Mouse (Mus musculus) midbrain, postnatal 0 days (tissue): ENCODE measurements around the gene Zmiz2. TPM values are rescaled to one million over a fixed set of nuclear protein-coding genes. Genes with fewer than 3 reads are reported as not detected.
A peak's percentile ranks its signal among the peaks of the same experiment; 100 is the strongest.

Experiments
- ATAC-seq: fragments of 200-750 bp; cut with Nextera tagmentation; 2 replicates; pipeline ENCODE4 v1.8.0; 2017; ENCODE audit warnings: moderate number of reproducible peaks, mild to moderate bottlenecking, moderate TSS enrichment, moderate library complexity; ENCODE audit not compliant: low FRiP score
- DNase-seq: peaks from one replicate; pipeline ENCODE4 v3.0.0-alpha.2; 2015; ENCODE audit warnings: low spot score
- H3K27ac ChIP-seq: fragments of 300-500 bp; sonication (generic); 2 replicates; pipeline ENCODE4 v1.5.1; 2014; ENCODE audit warnings: low read depth, mild to moderate bottlenecking, low read length, mixed read lengths
- H3K27me3 ChIP-seq: fragments of 300-500 bp; sonication (generic); 2 replicates; pipeline ENCODE4 v1.6.1; 2014; ENCODE audit warnings: low read length, control low read depth, mixed read lengths; ENCODE audit not compliant: insufficient read depth
- H3K36me3 ChIP-seq: fragments of 300-500 bp; sonication (generic); 2 replicates; pipeline ENCODE4 v1.6.1; 2014; ENCODE audit warnings: low read length, control low read depth, mixed read lengths; ENCODE audit not compliant: insufficient read depth
- H3K4me1 ChIP-seq: fragments of 300-500 bp; sonication (generic); 2 replicates; pipeline ENCODE4 v1.6.1; 2014; ENCODE audit warnings: mild to moderate bottlenecking, control low read depth, antibody characterized with exemption, low read length, mixed read lengths; ENCODE audit not compliant: insufficient read depth
- H3K4me2 ChIP-seq: fragments of 300-500 bp; sonication (generic); 2 replicates; pipeline ENCODE4 v1.6.1; 2014; ENCODE audit warnings: low read depth, mild to moderate bottlenecking, low read length, mixed read lengths; ENCODE audit not compliant: poor library complexity, severe bottlenecking
- H3K4me3 ChIP-seq: fragments of 300-500 bp; sonication (generic); 2 replicates; pipeline ENCODE4 v1.5.1; 2014; ENCODE audit warnings: low read depth, mild to moderate bottlenecking, low read length, moderate library complexity
- H3K9ac ChIP-seq: fragments of 300-500 bp; sonication (generic); replicated peaks from 2 replicates; pipeline ENCODE4 v1.6.1; 2014; ENCODE audit warnings: mild to moderate bottlenecking, low read length, moderate library complexity, mixed read lengths; ENCODE audit not compliant: poor library complexity, severe bottlenecking
- H3K9me3 ChIP-seq: fragments of 300-500 bp; sonication (generic); 2 replicates; pipeline ENCODE4 v1.6.1; 2016; ENCODE audit warnings: low read length, control low read depth
- CTCF ChIP-seq: IDR thresholded peaks from 2 replicates; pipeline ENCODE4 v1.5.1; 2016; ENCODE audit warnings: antibody characterized with exemption, mild to moderate bottlenecking
- WGBS: fragments of 180-500 bp; shearing (Covaris S2); extraction: QIAGEN DNeasy Blood & Tissue Kit; methylation state at CpG from one replicate; pipeline ENCODE4 v1.1.7; 2014; 5-methylcytosine and 5-hydroxymethylcytosine counted together
- polyA plus RNA-seq: library from polyadenylated mRNA; unstranded; fragments of >200 nt; fragmentation: Nextera tagmentation; extraction: Ambion mirVana; gene quantifications from 2 replicates; pipeline ENCODE4 v1.2.1, GENCODE M21; 2015
- total RNA-seq: library from RNA; depleted of rRNA; stranded (reverse); fragments of >200 nt; gene quantifications from 2 replicates; pipeline ENCODE4 v1.2.3, GENCODE M21; 2014

Zmiz2 gene
- total and polyA plus RNA-seq, 2 experiments from 2014 or later = 36.0 to 153 TPM

DNA sequence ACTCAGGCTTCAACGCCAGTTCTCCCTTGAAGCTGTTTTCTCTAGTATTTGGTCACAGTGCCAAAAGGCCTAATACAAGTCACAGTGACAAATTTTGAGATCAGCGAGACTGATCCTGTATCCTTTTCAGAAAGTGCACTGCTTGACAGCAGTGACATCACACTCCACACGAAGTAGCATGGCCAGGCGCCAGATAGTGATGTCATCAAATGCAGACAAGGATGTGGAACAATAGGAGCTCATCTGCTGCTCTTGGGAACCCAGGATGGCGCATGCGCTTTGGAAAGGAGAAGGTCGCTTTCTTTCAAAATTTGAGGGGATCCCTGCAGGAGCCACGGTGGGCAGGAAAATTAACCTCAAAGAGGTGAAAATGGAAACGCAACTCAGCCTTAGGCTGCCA, 16.1 kb upstream of the Zmiz2 start:
- H3K9me3 ChIP-seq = no peaks in the 10 kb centered on the region
- H3K9ac ChIP-seq = no peak overlapping the region
- H3K36me3 ChIP-seq = no peaks in the 10 kb centered on the region
- ATAC-seq = no peak
- H3K27me3 ChIP-seq = no peaks in the 10 kb centered on the region
- no peak for DNase-seq
- no peak overlapping the region for H3K4me3 ChIP-seq
- 88% methylated on average over 9 of the region's 9 CpGs for WGBS
- no peak overlapping the region for H3K4me2 ChIP-seq
- no peak overlapping the region for H3K27ac ChIP-seq
- TF ChIP-seq CTCF = no peak
- no peaks in the 10 kb centered on the region for H3K4me1 ChIP-seq

DNA sequence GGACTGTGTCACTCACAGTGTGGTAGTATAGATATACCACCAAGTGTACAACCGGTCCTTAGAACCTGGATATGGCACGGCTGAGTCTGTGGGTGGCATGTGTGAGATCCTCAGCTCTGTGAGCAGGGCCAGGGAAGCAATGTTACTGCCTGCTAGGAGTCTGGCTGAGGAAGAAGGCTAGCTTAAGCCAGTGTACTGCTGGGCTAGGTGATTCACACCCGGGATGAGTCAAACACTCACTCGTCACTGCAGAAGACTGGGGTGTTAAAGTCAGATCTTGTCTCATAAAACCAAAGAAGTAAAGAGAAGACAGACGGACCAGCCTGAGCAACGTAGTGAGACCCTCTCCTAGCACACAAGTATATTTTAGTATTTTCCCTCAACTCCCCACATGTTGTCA, 8.0 kb upstream of the Zmiz2 start:
- no peak overlapping the region for H3K9ac ChIP-seq
- H3K27me3 ChIP-seq = no peaks in the 10 kb centered on the region
- H3K4me3 ChIP-seq = no peak overlapping the region
- ATAC-seq (no peak), DNase-seq (no peak)
- no peak for TF ChIP-seq CTCF
- no peak overlapping the region for H3K27ac ChIP-seq
- no peak overlapping the region for H3K4me2 ChIP-seq
- H3K4me1 ChIP-seq = no peaks in the 10 kb centered on the region
- WGBS = 86% methylated on average over 6 of the region's 6 CpGs
- H3K36me3 ChIP-seq = no peaks in the 10 kb centered on the region
- no peaks in the 10 kb centered on the region for H3K9me3 ChIP-seq

DNA sequence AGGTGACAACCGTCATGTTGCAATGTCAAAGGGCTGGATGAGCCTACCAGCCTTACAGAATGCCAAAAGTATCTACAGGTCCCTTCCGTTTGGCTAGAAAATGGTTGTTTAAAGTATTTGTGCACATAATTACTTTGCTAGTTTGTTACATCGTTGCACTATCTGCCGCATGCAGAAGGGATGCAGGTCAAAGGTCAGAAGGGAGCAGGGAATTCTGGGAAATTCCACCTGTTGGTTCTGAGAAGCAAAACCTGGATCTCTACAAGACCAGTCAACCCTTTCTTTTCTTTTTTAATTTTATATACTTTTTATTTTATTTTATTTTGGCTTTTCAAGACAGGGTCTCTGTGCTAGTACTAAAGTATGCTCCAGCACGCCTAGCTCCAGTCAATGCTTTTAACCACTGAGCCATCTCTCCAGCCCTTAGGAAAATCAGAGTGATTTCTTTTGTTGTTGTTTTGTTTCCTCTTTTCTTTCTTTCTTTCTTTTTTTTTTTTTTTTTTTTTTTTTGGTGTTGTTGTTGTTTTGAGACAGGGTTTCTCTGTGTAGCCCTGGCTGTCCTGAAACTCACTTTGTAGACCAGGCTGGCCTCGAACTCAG, 648 bp upstream of the Zmiz2 start:
- ATAC-seq (no peak), DNase-seq (no peak)
- 90% methylated on average over 6 of the region's 6 CpGs for WGBS
- Histone ChIP-seq H3K9ac (peak overlapping the region; percentile 89; the same call in 1 of the 2 replicates), H3K27me3 (no peaks in the 10 kb centered on the region), H3K27ac (peak overlapping the region; percentile 83; the same call in 1 of the 2 replicates), H3K4me3 (peak overlapping the region; percentile 89), H3K4me2 (peak overlapping the region; percentile 75), H3K9me3 (no peaks in the 10 kb centered on the region), H3K4me1 (peaks cover 11% of the 10 kb centered on the region; the same call in 1 of the 2 replicates), H3K36me3 (0 out of 2 replicates have a peak, but pooled peaks cover 2% of the 10 kb centered on the region)
- no peak for TF ChIP-seq CTCF

DNA sequence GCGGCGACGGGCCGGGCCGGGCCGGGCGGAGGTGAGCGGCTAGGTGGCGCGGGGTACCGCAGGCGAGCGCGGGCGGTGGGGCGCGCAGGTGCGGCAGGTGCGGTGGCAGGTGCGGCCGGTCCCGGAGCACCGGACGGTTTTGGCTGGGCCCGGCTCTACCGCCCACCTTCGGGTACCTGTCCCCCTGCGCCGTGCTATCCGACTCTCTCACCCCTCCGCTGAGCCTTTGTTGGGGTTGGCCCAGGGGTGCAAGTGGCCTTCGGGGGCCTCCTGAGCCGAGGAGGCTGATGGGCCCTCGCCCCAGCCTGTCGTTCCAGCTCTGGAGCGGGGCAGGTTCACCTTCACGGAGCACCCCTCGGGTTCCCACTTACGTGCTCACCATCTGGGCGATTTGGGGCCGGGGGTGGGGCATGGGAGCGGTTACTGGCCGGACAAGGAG, 628 bp downstream of the Zmiz2 start:
- DNase-seq (no peak), ATAC-seq (no peak; the same call in none of the 2 replicates)
- WGBS = 1% methylated on average over 21 of the region's 43 CpGs

DNA sequence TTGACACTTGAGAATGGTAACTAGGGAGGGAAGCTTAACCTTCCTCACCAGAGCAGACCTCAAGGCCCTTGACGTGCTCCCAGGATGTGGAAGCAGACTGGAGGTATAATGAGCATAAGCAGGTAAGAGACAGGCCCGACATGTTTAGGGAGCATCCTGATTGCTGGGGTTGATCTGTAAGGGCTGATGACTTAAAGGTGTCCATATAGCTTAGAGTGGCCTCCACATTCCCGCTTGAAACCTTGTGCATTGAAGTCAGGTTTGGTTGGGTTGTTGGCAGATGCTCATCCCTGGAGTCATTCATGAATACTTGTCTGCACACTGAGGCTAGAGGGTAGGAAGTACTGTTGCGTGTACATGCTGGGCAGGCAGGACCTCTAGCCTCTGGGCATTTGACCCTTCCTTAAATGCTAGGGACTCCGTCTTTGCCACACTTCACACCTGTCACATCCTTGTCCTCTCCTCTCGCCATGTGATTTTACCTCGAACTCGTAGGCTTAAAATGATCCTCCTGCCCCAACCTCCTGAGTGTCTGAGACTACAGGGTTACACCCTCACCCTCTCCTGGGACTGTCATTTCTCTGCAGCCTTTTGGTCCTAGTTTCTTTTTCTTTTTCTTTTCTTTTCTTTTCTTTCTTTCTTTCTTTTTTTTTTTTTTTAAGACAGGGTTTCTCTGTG, 1.6 kb downstream of the Zmiz2 start:
- no peak for DNase-seq

More for the DNA sequence above, 628 bp downstream of the Zmiz2 start:
- peaks cover 11% of the 10 kb centered on the region; the same call in 1 of the 2 replicates for H3K4me1 ChIP-seq
- no peak for TF ChIP-seq CTCF
- H3K27ac ChIP-seq = peak overlapping the region; percentile 83
- peak overlapping the region; percentile 89 for H3K9ac ChIP-seq
- H3K27me3 ChIP-seq = no peaks in the 10 kb centered on the region
- H3K36me3 ChIP-seq = peaks cover 5% of the 10 kb centered on the region; the same call in 1 of the 2 replicates
- peak overlapping the region; percentile 89 for H3K4me3 ChIP-seq
- H3K9me3 ChIP-seq = no peaks in the 10 kb centered on the region
- H3K4me2 ChIP-seq = peak overlapping the region; percentile 75

More for the DNA sequence above, 1.6 kb downstream of the Zmiz2 start:
- TF ChIP-seq CTCF = no peak
- no peaks in the 10 kb centered on the region for H3K27me3 ChIP-seq
- no peaks in the 10 kb centered on the region for H3K9me3 ChIP-seq
- H3K4me2 ChIP-seq = peak overlapping the region; percentile 75
- ATAC-seq = no peak
- WGBS = 76% methylated on average over 8 of the region's 8 CpGs
- H3K4me1 ChIP-seq = peaks cover 11% of the 10 kb centered on the region; the same call in 1 of the 2 replicates
- H3K36me3 ChIP-seq = peaks cover 14% of the 10 kb centered on the region; the same call in 1 of the 2 replicates
- H3K4me3 ChIP-seq = peak overlapping the region; percentile 89
- peak overlapping the region; percentile 89 for H3K9ac ChIP-seq
- H3K27ac ChIP-seq = no peak overlapping the region
